Mouse (Mus musculus) megakaryocyte progenitor cell, adult 5-6 weeks (primary cell): Measurements from ENCODE around the gene Tsnax. TPM values are rescaled to one million over a fixed set of nuclear protein-coding genes. Genes with fewer than 3 reads are reported as not detected.

Experiments
- ATAC-seq: replicated peaks from 2 replicates; pipeline ENCODE4 v1.8.0; 2016; ENCODE audit warnings: mild to moderate bottlenecking, moderate TSS enrichment, inconsistent platforms; ENCODE audit not compliant: poor library complexity
- total RNA-seq, 2 experiments: library from RNA; stranded (forward) in 1 of 2; stranded (reverse) in 1 of 2; fragments of 157-497, 149-512 nt in 1 of 2; fragments of 200-1000 nt in 1 of 2; gene quantifications; 2 replicates each; pipeline versions ENCODE4 v1.2.3 to v1.2.4; 2015 to 2017

The Tsnax gene
- total RNA-seq, 2 experiments from 2014 or later = 57.6 to 71.7 TPM

- ATAC-seq = no peak
These were observed 66.1 kb downstream of the Tsnax start for GRCm38 (mm10) chr8:125078771-125079384.

- no peak for ATAC-seq
These were observed 67.9 kb downstream of the Tsnax start for GRCm38 (mm10) chr8:125080388-125081344.

GRCm38 (mm10) chr8:125083746-125084145 lies 70.9 kb downstream of the Tsnax start:
- ATAC-seq = no peak

Other genes starting within 250 kb of the Tsnax start
- gene Trim67, start 219.9 kb upstream of the Tsnax start, total RNA-seq (2015) = not detected in 2 replicates
- gene Trim67, start 219.9 kb upstream of the Tsnax start, total RNA-seq (2017) = 0.07 TPM in 1 of 2 replicates, not detected in the other
- gene Gnpat, start 150.0 kb upstream of the Tsnax start, total RNA-seq (2015) = 108 and 116 TPM in 2 replicates
- gene Gnpat, start 150.0 kb upstream of the Tsnax start, total RNA-seq (2017) = 103 and 104 TPM in 2 replicates
- 29.7 and 35.7 TPM in 2 replicates for gene 2810004N23Rik, start 149.9 kb upstream of the Tsnax start, total RNA-seq (2015)
- 68.5 and 72.1 TPM in 2 replicates for gene 2810004N23Rik, start 149.9 kb upstream of the Tsnax start, total RNA-seq (2017)
- 7.9 and 8.7 TPM in 2 replicates for gene Exoc8, start 115.3 kb upstream of the Tsnax start, total RNA-seq (2015)
- 12.8 and 17.7 TPM in 2 replicates for gene Exoc8, start 115.3 kb upstream of the Tsnax start, total RNA-seq (2017)
- gene Sprtn, start 115.1 kb upstream of the Tsnax start, total RNA-seq (2015) = 15.7 and 19.1 TPM in 2 replicates
- 19.6 and 25.5 TPM in 2 replicates for gene Sprtn, start 115.1 kb upstream of the Tsnax start, total RNA-seq (2017)
- gene Egln1, start 63.7 kb upstream of the Tsnax start, total RNA-seq (2015) = 30.2 and 32.0 TPM in 2 replicates
- 21.9 and 25.0 TPM in 2 replicates for gene Egln1, start 63.7 kb upstream of the Tsnax start, total RNA-seq (2017)
- 1.0 and 1.2 TPM in 2 replicates for gene Disc1, start 41.2 kb downstream of the Tsnax start, total RNA-seq (2015)
- gene Disc1, start 41.2 kb downstream of the Tsnax start, total RNA-seq (2017) = 1.1 and 1.4 TPM in 2 replicates